Mouse (Mus musculus) gastrocnemius, adult 2 months (tissue): ENCODE data around the gene Zfp423. TPM values are rescaled to one million over a fixed set of nuclear protein-coding genes. Genes with fewer than 3 reads are reported as not detected.

Experiments used
- DNase-seq: peaks from one replicate; pipeline ENCODE4 v3.0.0; 2022
- H3K27ac ChIP-seq: fragments of 200-600 bp; 2 replicates; pipeline ENCODE4 v1.8.1; 2022; ENCODE audit warnings: mild to moderate bottlenecking
- H3K4me3 ChIP-seq: fragments of 200-600 bp; 2 replicates; pipeline ENCODE4 v1.8.1; 2022; ENCODE audit warnings: mild to moderate bottlenecking, moderate library complexity
- CTCF ChIP-seq: fragments of 200-600 bp; IDR thresholded peaks from 2 replicates; pipeline ENCODE4 v1.8.1; 2022; ENCODE audit warnings: antibody characterized with exemption, mild to moderate bottlenecking, moderate library complexity
- intact Hi-C: fragments of 180-260 bp; cut with DNase I; formaldehyde crosslinking; loops from one replicate; pipeline ENCODE4 v1.15.1; 2025
- total RNA-seq, 2 experiments: library from RNA; stranded (reverse); gene quantifications; 2 replicates each; pipeline ENCODE4 v1.2.3; 2021

Gene Zfp423
- total RNA-seq, 2 experiments from 2014 or later: 13.0 to 15.6 TPM

DNA sequence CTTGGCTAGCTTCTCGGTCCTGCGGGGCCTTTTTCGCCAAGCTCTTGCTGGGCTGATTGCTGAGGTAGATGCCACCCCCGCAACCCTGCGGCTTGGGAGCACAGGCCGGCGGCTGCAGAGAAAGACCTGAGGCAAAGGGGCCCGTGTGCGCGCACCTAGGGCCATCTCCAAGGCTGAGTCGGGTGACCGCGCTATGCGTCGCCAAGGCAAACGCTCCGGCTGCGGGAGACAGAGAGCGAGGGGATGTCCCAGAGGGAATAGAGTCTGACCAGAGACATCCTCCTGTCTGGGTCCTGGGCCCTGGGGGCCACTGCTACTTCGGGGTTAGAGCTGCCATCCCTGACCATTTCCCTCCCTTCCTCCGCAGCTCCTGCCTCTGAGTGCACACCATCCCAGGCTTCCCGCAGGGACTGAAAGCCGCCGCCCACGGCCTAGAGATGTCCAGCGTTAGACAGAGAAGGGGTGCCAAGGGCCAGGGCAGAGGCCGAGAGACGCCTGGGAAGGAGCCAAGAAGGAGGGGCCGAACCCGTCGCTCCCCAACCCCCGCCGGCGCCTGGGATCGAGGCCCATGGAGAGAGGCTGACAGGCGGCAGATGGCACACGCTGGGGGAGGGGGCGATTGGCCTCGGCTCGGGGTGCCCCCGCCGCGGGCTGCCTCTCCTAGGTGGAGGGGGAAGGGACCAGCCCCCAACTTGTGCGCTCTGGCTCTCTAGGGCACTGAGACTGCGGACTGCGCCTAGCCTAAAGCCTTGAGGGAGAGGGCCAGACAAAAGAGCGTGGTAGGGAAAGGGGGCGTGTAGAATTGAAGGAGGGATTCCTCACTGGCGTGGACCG is 2.5 kb upstream of the Zfp423 start:
- no peak for TF ChIP-seq CTCF
- intact Hi-C loops: loop anchor here (5.0 kb wide), 2 partner anchors 60 to 110 kb away; no protein-coding TSS in a partner anchor
- Histone ChIP-seq H3K4me3 (peak overlapping the region; percentile 95), H3K27ac (peak overlapping the region; percentile 56)
- peak; percentile 76 for DNase-seq

DNA sequence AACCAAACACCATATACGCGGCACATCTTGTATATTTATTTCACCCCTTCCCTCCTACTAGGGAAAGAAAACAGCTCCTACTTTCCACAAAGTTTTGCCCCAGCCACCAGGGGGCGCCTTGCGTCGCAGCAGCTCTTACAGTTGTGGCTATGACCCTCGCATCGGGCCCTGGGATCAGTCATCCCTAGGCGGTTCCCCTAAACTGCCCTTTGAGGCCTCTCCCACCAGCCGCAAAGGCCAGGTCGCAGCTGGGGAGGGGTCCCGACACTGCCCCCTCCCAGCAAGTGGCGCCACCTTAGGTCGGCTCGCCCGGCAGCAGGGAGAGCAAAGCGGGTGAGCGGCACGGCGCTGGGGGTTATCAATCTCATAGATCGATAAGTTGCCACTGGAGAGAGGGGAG is 1.7 kb upstream of the Zfp423 start:
- peak; percentile 89 for TF ChIP-seq CTCF
- peak; percentile 81 for DNase-seq
- Histone ChIP-seq H3K27ac (peak overlapping the region; percentile 94), H3K4me3 (peak overlapping the region; percentile 95)
- intact Hi-C loops: loop anchor here (5.0 kb wide), 2 partner anchors 61 to 109 kb away; no protein-coding TSS in a partner anchor

DNA sequence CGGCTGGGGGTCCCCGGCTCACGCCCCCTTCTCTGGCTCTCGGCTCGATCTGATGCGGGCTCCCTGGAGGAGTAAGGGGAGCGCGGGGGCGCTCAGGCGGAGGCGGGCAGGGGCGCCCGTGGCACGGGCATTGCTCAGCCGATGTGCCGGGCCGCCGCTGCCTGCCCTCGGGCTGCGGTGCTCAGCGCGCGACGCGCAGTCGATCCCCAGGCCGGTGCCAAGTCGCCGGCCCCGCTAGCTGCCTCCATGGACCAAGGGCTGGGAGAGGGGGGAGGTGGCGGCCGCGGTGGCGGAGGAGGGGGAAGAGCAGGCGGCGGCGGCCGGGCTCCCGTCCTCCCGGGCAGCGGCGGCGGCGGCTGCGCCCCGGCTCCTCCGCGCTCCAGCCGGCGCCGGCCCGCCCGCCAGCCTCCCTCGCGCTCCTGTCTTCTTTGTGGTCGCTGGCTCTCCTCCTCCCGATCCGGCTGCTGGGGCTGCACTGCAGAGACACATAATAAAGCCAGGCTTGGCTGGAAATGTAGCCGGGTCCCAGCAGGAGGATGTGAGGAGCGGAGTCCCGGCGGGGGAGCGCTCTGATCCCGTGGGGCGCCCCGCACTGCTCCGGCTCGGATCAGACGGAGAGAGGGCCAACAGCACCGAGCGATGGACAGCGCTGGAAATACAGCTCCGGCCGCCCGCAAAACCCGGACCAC is 810 bp upstream of the Zfp423 start:
- DNase-seq: peak; percentile 90
- Histone ChIP-seq H3K27ac (peak overlapping the region; percentile 94), H3K4me3 (peak overlapping the region; percentile 95)
- intact Hi-C loops: loop anchor here (1.0 to 5.0 kb wide), 3 partner anchors 62 to 244 kb away; no protein-coding TSS in a partner anchor
- peak; percentile 64 for TF ChIP-seq CTCF

DNA sequence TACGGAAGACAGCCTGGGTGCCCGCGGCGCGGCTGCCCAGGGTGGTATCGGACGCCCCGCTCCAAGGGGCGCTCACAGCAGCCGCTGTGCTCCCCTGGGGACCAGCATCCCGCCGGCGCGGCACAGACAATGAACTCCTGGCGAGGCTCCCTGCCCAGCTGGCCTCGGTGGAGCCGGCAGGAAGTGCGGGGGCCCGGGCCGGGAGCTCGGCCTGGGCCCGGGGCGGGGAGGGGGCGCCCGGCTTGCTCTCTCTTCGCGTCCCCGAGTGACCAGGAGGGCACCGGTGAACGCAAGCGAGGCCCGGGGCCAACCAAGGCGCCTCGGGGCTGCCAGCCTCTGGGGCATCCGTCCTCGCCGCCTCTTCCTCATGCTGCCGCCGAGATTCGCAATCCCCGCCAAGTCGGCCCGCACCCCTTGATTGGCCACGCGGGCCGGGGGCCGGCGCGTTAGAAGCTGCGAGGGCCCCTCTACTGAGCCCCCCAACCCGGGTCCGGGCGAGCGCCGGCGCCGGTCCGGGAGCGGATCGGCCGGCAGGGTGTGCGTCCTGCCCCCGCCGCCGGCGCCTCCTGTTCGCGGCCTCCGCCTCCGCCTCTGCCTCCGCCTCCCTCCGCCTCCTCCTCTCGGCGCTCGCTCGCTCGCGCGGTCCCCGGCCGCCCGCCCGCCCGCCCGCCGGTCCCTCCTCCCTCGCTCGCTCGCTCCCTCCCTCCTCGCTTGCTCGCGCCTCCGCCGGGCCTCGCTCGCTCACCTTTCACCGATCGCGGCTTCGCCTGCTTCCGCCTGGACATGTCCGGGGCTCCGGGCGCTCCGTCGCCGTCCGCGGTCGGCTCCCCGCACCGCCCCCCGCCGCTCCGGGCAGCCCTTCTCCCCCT is 710 bp downstream of the Zfp423 start:
- intact Hi-C loops: loop anchor here (5.0 kb wide), 1 partner anchor 41 kb away; no protein-coding TSS in a partner anchor
- peak overlapping the region; percentile 94 for H3K27ac ChIP-seq
- peak overlapping the region; percentile 95 for H3K4me3 ChIP-seq
- DNase-seq: peak; percentile 90
- TF ChIP-seq CTCF: peak; percentile 22; the same call in 1 of the 2 replicates

DNA sequence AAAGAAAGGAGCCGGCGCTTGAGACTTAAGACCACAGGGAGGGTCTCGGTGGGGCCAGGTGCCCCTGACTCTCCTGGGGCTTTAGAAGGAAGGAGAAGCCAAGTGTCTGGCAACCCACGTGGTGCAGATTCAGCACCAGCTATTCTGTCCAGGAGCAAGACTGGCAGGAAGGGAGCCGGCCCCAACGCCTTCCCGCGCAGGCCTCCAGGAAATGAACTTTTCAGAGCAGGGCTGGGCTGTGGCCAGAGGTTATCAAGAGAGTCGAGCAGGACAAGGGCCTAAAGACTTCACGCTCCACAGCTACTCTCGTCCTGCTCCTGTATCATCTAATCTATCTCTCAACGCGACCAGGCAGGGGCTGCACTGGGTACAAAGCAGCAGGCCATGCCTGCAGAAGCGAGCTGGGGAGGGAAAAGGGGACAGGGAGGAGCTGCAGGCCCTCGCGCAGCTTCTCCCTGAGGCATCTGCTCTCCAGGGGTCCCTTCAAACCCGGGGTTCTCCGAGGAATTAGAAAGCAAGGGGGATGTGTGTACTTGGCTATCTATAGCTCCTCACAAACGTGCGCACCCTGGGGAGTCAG is 1.4 kb downstream of the Zfp423 start:
- peak overlapping the region; percentile 94 for H3K27ac ChIP-seq
- TF ChIP-seq CTCF: no peak
- H3K4me3 ChIP-seq: peak overlapping the region; percentile 95
- DNase-seq: peak; percentile 76
- intact Hi-C loops: loop anchor here (2.0 to 5.0 kb wide), 2 partner anchors 15 to 41 kb away; no protein-coding TSS in a partner anchor

DNA sequence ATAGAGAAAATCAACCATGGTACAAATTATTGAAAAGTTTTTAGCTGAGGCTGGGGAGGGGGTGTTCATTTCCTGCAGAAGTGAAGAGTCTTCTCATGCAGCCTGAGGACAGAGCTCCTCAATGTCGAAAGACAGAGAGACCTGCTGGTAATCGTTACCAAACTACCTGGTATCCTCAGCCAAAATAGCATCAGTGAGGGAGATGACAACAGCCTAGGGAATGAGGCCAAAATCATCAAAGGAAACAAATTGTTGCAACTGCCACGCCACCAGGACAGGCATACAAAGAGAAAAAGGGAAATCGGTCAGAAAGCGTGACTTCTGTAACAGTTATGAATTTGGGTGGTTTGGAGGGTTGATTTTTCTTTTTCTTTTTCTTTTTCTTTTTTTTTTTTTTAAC is 3.4 kb downstream of the Zfp423 start:
- H3K4me3 ChIP-seq: no peak overlapping the region
- no peak for DNase-seq
- H3K27ac ChIP-seq: no peak overlapping the region
- intact Hi-C loops: loop anchor here (2.0 to 5.0 kb wide), 2 partner anchors 13 to 39 kb away; no protein-coding TSS in a partner anchor
- TF ChIP-seq CTCF: no peak

DNA sequence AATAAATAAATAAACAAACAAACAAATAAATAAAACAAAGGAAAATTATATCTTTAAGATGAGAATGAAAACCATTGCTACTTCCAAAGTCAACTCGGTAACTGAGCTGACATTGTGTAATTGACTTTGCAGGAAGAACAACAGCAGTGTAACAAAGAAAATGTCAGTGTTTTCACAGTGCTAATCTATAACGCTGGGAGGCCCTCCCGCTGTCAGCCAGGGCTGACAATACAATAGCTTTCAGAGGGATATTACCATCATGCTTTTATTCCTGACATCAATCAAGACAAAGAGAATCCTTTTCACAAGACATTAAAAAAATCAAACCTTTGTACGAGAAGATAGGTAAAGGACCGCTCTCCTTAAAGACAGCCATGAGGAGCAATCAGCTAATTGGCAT is 5.9 kb downstream of the Zfp423 start:
- intact Hi-C loops: no loop called here
- no peak for TF ChIP-seq CTCF
- Histone ChIP-seq H3K4me3 (no peak overlapping the region), H3K27ac (no peak overlapping the region)
- DNase-seq: no peak

DNA sequence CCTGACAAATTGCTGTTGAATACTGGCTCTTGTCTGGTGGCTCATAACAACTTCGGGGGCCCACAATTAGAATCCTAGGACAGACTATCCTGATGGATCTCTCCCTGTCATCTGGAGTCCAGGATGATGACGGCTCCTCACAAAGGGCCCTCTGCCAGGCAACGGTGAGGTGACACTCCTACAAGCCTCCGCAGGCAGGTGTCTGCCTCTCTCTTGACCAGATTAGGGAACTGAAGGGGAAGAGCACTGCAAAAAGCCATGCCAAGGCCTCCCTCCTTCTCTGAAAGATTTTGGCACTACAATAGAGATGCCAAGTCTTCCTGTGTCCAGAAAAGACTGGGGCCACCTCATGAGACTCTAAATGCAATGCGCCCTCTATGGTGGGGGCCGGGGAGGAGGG is 7.1 kb downstream of the Zfp423 start:
- DNase-seq: no peak
- intact Hi-C loops: no loop called here
- no peak overlapping the region for H3K4me3 ChIP-seq
- H3K27ac ChIP-seq: no peak overlapping the region
- no peak for TF ChIP-seq CTCF

DNA sequence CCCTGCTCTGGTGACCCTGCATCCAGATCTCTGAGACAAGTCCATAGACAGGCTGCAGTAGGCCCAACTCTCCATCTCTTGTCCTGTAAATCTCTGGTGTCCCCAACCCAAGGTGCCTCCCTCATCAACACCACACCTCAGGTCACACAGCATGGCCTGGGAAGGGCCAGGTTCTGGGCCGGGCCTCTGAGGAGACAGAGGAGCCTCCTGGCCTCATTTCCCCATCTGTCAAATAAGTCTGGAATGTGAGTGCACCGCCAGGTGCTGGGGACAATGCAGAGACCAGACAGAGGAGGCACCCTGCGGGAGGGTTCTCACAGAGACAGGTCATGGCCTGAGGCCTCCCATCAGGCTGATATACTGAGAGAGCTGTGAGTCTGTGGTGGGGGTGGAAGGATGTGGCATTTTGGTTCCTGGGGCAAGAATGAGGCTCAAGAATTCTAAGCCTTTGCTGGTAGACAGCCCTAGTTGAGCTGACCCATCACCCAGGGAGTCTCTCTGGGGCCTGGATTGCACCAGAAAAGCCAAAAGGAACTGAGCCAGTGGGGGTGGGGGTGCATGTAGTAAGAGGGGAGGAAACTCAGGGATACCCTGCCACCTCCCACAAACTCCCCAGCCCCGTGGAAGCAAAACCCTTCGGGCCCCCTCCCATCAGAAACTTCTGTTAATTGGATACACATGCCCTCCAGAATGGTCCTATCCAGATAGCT is 15.0 kb downstream of the Zfp423 start:
- Histone ChIP-seq H3K4me3 (peak overlapping the region; percentile 71; the same call in 1 of the 2 replicates), H3K27ac (peak overlapping the region; percentile 79)
- DNase-seq: no peak
- no peak for TF ChIP-seq CTCF
- intact Hi-C loops: no loop called here

DNA sequence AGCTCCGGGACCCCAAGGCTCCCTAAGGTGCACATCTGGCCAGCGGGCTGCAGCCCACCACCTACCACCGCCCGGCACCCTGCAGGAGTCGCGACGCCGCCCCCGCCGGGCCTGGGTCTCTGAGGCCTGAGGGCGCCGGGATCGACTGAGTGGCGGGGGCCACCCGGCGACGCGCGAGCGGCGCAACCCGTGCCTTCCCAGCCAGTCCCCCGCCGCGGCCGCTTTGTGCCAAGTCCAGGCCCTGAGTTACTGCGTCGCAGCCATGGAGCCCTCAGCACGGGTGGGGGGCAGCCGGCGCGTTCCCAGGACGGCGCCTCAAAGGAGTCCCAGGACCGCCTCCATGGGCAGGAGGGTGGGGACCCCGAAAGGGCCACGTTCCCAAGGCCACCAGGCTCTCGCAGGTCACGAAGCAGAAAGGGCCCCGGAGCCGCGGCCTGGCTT is 15.7 kb downstream of the Zfp423 start:
- peak overlapping the region; percentile 71 for H3K4me3 ChIP-seq
- intact Hi-C loops: loop anchor here (2.0 kb wide), 1 partner anchor 13 kb away; no protein-coding TSS in a partner anchor
- DNase-seq: peak; percentile 61
- peak overlapping the region; percentile 79 for H3K27ac ChIP-seq
- TF ChIP-seq CTCF: no peak

DNA sequence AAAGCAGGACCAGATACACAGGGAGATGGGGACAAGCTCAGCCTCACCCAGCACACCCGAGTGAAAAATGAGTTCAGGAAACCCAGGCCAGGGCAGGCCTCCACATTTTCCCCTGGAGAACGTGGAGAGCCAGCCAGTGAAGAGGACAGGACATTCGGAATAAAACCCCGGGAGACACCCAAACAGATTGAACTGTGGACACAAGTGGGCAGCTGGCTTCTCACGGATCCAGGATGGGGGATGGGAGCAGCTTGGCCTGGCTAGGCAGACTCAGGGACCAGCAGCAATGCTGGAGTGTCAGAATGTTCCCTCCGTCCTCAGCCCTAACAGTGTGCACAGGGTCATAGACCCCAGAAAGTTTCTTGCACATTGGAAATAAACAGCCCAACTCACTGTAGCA is 18.7 kb downstream of the Zfp423 start:
- TF ChIP-seq CTCF: no peak
- H3K27ac ChIP-seq: peak overlapping the region; percentile 95
- peak; percentile 74 for DNase-seq

More for the DNA sequence above, 18.7 kb downstream of the Zfp423 start:
- intact Hi-C loops: no loop called here
- no peak overlapping the region for H3K4me3 ChIP-seq
